Mouse (Mus musculus) liver, embryonic 15.5 days (tissue): ENCODE measurements around the gene Dcaf4. TPM values are rescaled to one million over a fixed set of nuclear protein-coding genes. Genes with fewer than 3 reads are reported as not detected.

Experiments used
- ATAC-seq: fragments of 200-750 bp; cut with Nextera tagmentation; 2 replicates; pipeline ENCODE4 v1.8.0; 2017; ENCODE audit warnings: moderate number of reproducible peaks, mild to moderate bottlenecking, moderate library complexity; ENCODE audit not compliant: insufficient read depth
- H3K27ac ChIP-seq: fragments of 300-500 bp; sonication (generic); replicated peaks from 2 replicates; pipeline ENCODE4 v1.5.1; 2015; ENCODE audit warnings: mild to moderate bottlenecking, inconsistent platforms
- H3K27me3 ChIP-seq: fragments of 300-500 bp; sonication (generic); 2 replicates; pipeline ENCODE4 v1.6.1; 2015; ENCODE audit warnings: mild to moderate bottlenecking, inconsistent platforms
- H3K36me3 ChIP-seq: fragments of 300-500 bp; sonication (generic); replicated peaks from 2 replicates; pipeline ENCODE4 v1.6.1; 2015; ENCODE audit warnings: moderate library complexity, mild to moderate bottlenecking, inconsistent platforms
- H3K4me1 ChIP-seq: fragments of 300-500 bp; sonication (generic); replicated peaks from 2 replicates; pipeline ENCODE4 v1.6.1; 2015; ENCODE audit warnings: inconsistent platforms
- H3K4me2 ChIP-seq: fragments of 300-500 bp; sonication (generic); 2 replicates; pipeline ENCODE4 v1.6.1; 2015; ENCODE audit warnings: moderate library complexity, mild to moderate bottlenecking, inconsistent platforms
- H3K4me3 ChIP-seq: fragments of 300-500 bp; sonication (generic); replicated peaks from 2 replicates; pipeline ENCODE4 v1.5.1; 2015; ENCODE audit warnings: mild to moderate bottlenecking, inconsistent platforms
- H3K9ac ChIP-seq: fragments of 300-500 bp; sonication (generic); 2 replicates; pipeline ENCODE4 v1.6.1; 2015; ENCODE audit warnings: moderate library complexity, mild to moderate bottlenecking, inconsistent platforms
- H3K9me3 ChIP-seq: fragments of 300-500 bp; sonication (generic); replicated peaks from 2 replicates; pipeline ENCODE4 v1.6.1; 2016; ENCODE audit warnings: inconsistent platforms
- WGBS: fragments of 180-500 bp; shearing (Covaris S2); methylation state at CpG from one replicate; pipeline ENCODE4 v1.1.7; 2015; ENCODE audit warnings: mixed read lengths; ENCODE audit not compliant: insufficient replicate concordance; 5-methylcytosine and 5-hydroxymethylcytosine counted together
- polyA plus RNA-seq: library from polyadenylated mRNA; unstranded; fragments of >200 nt; fragmentation: Nextera tagmentation; extraction: Ambion mirVana; gene quantifications from 2 replicates; pipeline ENCODE4 v1.2.1, GENCODE M21; 2015

Dcaf4 gene
- polyA plus RNA-seq = 11.9 and 14.9 TPM in 2 replicates

- Histone ChIP-seq H3K9me3 (no peaks in the 10 kb centered on the region), H3K36me3 (no peaks in the 10 kb centered on the region), H3K9ac (peak within 1 kb of the TSS; percentile 62), H3K27ac (peak within 1 kb of the TSS; percentile 83), H3K4me2 (peak within 1 kb of the TSS; percentile 86), H3K27me3 (no peaks in the 10 kb centered on the region), H3K4me1 (peaks cover 57% of the 10 kb centered on the region), H3K4me3 (peak within 1 kb of the TSS; percentile 74)
- ATAC-seq = peak; percentile 95
- WGBS = under 1% methylated on average over 32 of the region's 32 CpGs
Observed at GRCm38 (mm10) chr12:83520311-83520890, at the start of gene Dcaf4. Gene Dcaf4, plus strand, starts transcription at chr12:83520466.

- no peak overlapping the region for H3K4me2 ChIP-seq
- no peaks in the 10 kb centered on the region for H3K36me3 ChIP-seq
- H3K4me3 ChIP-seq = no peak overlapping the region
Observed at GRCm38 (mm10) chr12:83471760-83472159, 48.5 kb upstream of the Dcaf4 start.

GRCm38 (mm10) chr12:83473987-83474600 lies 46.2 kb upstream of the Dcaf4 start:
- no peak overlapping the region for H3K4me3 ChIP-seq
- H3K4me2 ChIP-seq = 0 out of 2 replicates have a peak overlapping the region, but pooled peaks have one; percentile 10
- H3K36me3 ChIP-seq = no peaks in the 10 kb centered on the region
- H3K9me3 ChIP-seq = no peaks in the 10 kb centered on the region
- H3K9ac ChIP-seq = no peak overlapping the region
- peak; percentile 68 for ATAC-seq
- H3K27me3 ChIP-seq = peaks cover 19% of the 10 kb centered on the region; the same call in 1 of the 2 replicates
- peak overlapping the region; percentile 64 for H3K27ac ChIP-seq
- peaks cover 16% of the 10 kb centered on the region for H3K4me1 ChIP-seq
- WGBS = 47% methylated on average over 5 of the region's 5 CpGs

More at GRCm38 (mm10) chr12:83471760-83472159, 48.5 kb upstream of the Dcaf4 start:
- ATAC-seq = no peak
- WGBS = 61% methylated on average over 7 of the region's 7 CpGs
- peaks cover 18% of the 10 kb centered on the region for H3K4me1 ChIP-seq
- no peak overlapping the region for H3K9ac ChIP-seq
- peaks cover 19% of the 10 kb centered on the region; the same call in 1 of the 2 replicates for H3K27me3 ChIP-seq
- H3K27ac ChIP-seq = no peak overlapping the region
- H3K9me3 ChIP-seq = no peaks in the 10 kb centered on the region

GRCm38 (mm10) chr12:83475419-83475818 lies 44.8 kb upstream of the Dcaf4 start:
- ATAC-seq = no peak
- Histone ChIP-seq H3K4me2 (no peak overlapping the region), H3K27ac (no peak overlapping the region), H3K9me3 (no peaks in the 10 kb centered on the region), H3K4me1 (peaks cover 29% of the 10 kb centered on the region), H3K36me3 (no peaks in the 10 kb centered on the region), H3K4me3 (no peak overlapping the region), H3K9ac (no peak overlapping the region), H3K27me3 (peaks cover 19% of the 10 kb centered on the region; the same call in 1 of the 2 replicates)
- 60% methylated on average over 6 of the region's 6 CpGs for WGBS

- Histone ChIP-seq H3K4me1 (peaks cover 35% of the 10 kb centered on the region), H3K27ac (no peak overlapping the region), H3K4me2 (no peak overlapping the region), H3K27me3 (peaks cover 15% of the 10 kb centered on the region; the same call in 1 of the 2 replicates), H3K36me3 (no peaks in the 10 kb centered on the region), H3K9me3 (no peaks in the 10 kb centered on the region), H3K4me3 (no peak overlapping the region), H3K9ac (no peak overlapping the region)
- no peak for ATAC-seq
- WGBS = 84% methylated on average over 10 of the region's 10 CpGs
Observed at GRCm38 (mm10) chr12:83476277-83476676, 44.0 kb upstream of the Dcaf4 start.

- WGBS = 76% methylated on average over 1 of the region's 1 CpGs
- ATAC-seq = peak; percentile 72
- Histone ChIP-seq H3K36me3 (no peaks in the 10 kb centered on the region), H3K27ac (no peak overlapping the region), H3K4me2 (no peak overlapping the region), H3K4me1 (peaks cover 40% of the 10 kb centered on the region), H3K27me3 (peaks cover 7% of the 10 kb centered on the region), H3K4me3 (no peak overlapping the region), H3K9me3 (no peaks in the 10 kb centered on the region), H3K9ac (no peak overlapping the region)
Observed at GRCm38 (mm10) chr12:83479140-83479539, 41.1 kb upstream of the Dcaf4 start.

GRCm38 (mm10) chr12:83479818-83480401 lies 40.4 kb upstream of the Dcaf4 start:
- Histone ChIP-seq H3K36me3 (no peaks in the 10 kb centered on the region), H3K9me3 (no peaks in the 10 kb centered on the region), H3K9ac (no peak overlapping the region), H3K27ac (no peak overlapping the region), H3K4me2 (no peak overlapping the region), H3K4me1 (peaks cover 47% of the 10 kb centered on the region), H3K4me3 (no peak overlapping the region), H3K27me3 (peaks cover 13% of the 10 kb centered on the region)
- 48% methylated on average over 7 of the region's 7 CpGs for WGBS
- no peak for ATAC-seq

- Histone ChIP-seq H3K27me3 (peaks cover 29% of the 10 kb centered on the region), H3K36me3 (no peaks in the 10 kb centered on the region), H3K4me2 (no peak overlapping the region), H3K4me3 (no peak overlapping the region), H3K9ac (no peak overlapping the region), H3K9me3 (no peaks in the 10 kb centered on the region), H3K4me1 (peaks cover 62% of the 10 kb centered on the region), H3K27ac (no peak overlapping the region)
- 72% methylated on average over 4 of the region's 4 CpGs for WGBS
- no peak for ATAC-seq
Observed at GRCm38 (mm10) chr12:83481439-83481838, 38.8 kb upstream of the Dcaf4 start.

GRCm38 (mm10) chr12:83483653-83484052 lies 36.6 kb upstream of the Dcaf4 start:
- WGBS = 59% methylated on average over 5 of the region's 5 CpGs
- Histone ChIP-seq H3K9ac (no peak overlapping the region), H3K4me2 (no peak overlapping the region), H3K27me3 (peaks cover 44% of the 10 kb centered on the region), H3K9me3 (no peaks in the 10 kb centered on the region), H3K27ac (no peak overlapping the region), H3K4me1 (peaks cover 71% of the 10 kb centered on the region), H3K4me3 (no peak overlapping the region), H3K36me3 (no peaks in the 10 kb centered on the region)
- ATAC-seq = no peak

GRCm38 (mm10) chr12:83484855-83485745 lies 35.2 kb upstream of the Dcaf4 start:
- H3K4me1 ChIP-seq = peaks cover 68% of the 10 kb centered on the region
- peak overlapping the region; percentile 80; the same call in 1 of the 2 replicates for H3K9ac ChIP-seq
- no peaks in the 10 kb centered on the region for H3K36me3 ChIP-seq
- WGBS = 4% methylated on average over 24 of the region's 24 CpGs
- peak overlapping the region; percentile 97 for H3K4me2 ChIP-seq
- no peaks in the 10 kb centered on the region for H3K9me3 ChIP-seq
- no peak overlapping the region for H3K27ac ChIP-seq
- peak overlapping the region; percentile 79 for H3K4me3 ChIP-seq
- ATAC-seq = no peak
- peaks cover 50% of the 10 kb centered on the region for H3K27me3 ChIP-seq
